Mouse (Mus musculus) forebrain, postnatal 0 days (tissue): ENCODE data around the gene Supt5. TPM values are rescaled to one million over a fixed set of nuclear protein-coding genes. Genes with fewer than 3 reads are reported as not detected.

Experiments used
- ATAC-seq: fragments of 200-750 bp; cut with Nextera tagmentation; 2 replicates; pipeline ENCODE4 v1.8.0; 2017; ENCODE audit warnings: mild to moderate bottlenecking, moderate library complexity
- DNase-seq: peaks from one replicate; pipeline ENCODE4 v3.0.0-alpha.2; 2015
- H3K27ac ChIP-seq: fragments of 300-500 bp; sonication (generic); 2 replicates; pipeline ENCODE4 v1.5.1; 2014; ENCODE audit warnings: low read depth, mild to moderate bottlenecking, antibody characterized with exemption, low read length, moderate library complexity, mixed read lengths
- H3K27me3 ChIP-seq: fragments of 300-500 bp; sonication (generic); 2 replicates; pipeline ENCODE4 v1.6.1; 2014; ENCODE audit warnings: mild to moderate bottlenecking, low read length, mixed read lengths; ENCODE audit not compliant: insufficient read depth
- H3K36me3 ChIP-seq: fragments of 300-500 bp; sonication (generic); 2 replicates; pipeline ENCODE4 v1.6.1; 2014; ENCODE audit warnings: mild to moderate bottlenecking, moderate library complexity; ENCODE audit not compliant: insufficient read depth
- H3K4me1 ChIP-seq: fragments of 300-500 bp; sonication (generic); 2 replicates; pipeline ENCODE4 v1.6.1; 2014; ENCODE audit warnings: antibody characterized with exemption; ENCODE audit not compliant: insufficient read depth
- H3K4me2 ChIP-seq: fragments of 300-500 bp; sonication (generic); 2 replicates; pipeline ENCODE4 v1.6.1; 2014; ENCODE audit warnings: low read depth, mild to moderate bottlenecking, moderate library complexity
- H3K4me3 ChIP-seq: fragments of 300-500 bp; sonication (generic); 2 replicates; pipeline ENCODE4 v1.5.1; 2014; ENCODE audit warnings: low read depth, low read length, mixed read lengths
- H3K9ac ChIP-seq: fragments of 300-500 bp; sonication (generic); 2 replicates; pipeline ENCODE4 v1.6.1; 2014; ENCODE audit warnings: mild to moderate bottlenecking
- H3K9me3 ChIP-seq: fragments of 300-500 bp; sonication (generic); 2 replicates; pipeline ENCODE4 v1.6.1; 2016; ENCODE audit warnings: low read length
- CTCF ChIP-seq: sonication (generic); IDR thresholded peaks from 2 replicates; pipeline ENCODE4 v1.5.1; 2016; ENCODE audit warnings: antibody characterized with exemption, control low read depth, low read depth
- WGBS: fragments of 180-500 bp; shearing (Covaris S2); extraction: QIAGEN DNeasy Blood & Tissue Kit; methylation state at CpG from one replicate; pipeline ENCODE4 v1.1.7; 2014; 5-methylcytosine and 5-hydroxymethylcytosine counted together
- polyA plus RNA-seq: library from polyadenylated mRNA; unstranded; fragments of >200 nt; fragmentation: Nextera tagmentation; extraction: Ambion mirVana; gene quantifications from 2 replicates; pipeline ENCODE4 v1.2.1, GENCODE M21; 2015
- total RNA-seq: library from RNA; depleted of rRNA; stranded (reverse); fragments of >200 nt; gene quantifications from 2 replicates; pipeline ENCODE4 v1.2.3, GENCODE M21; 2014

The Supt5 gene
- total and polyA plus RNA-seq, 2 experiments from 2014 or later, result 83.3 to 111 TPM

- H3K9ac ChIP-seq, result peak within 1 kb of the TSS; percentile 99
- TF ChIP-seq CTCF, result no peak
- peak within 1 kb of the TSS; percentile 89 for H3K27ac ChIP-seq
- H3K4me2 ChIP-seq, result peak within 1 kb of the TSS; percentile 84
- DNase-seq (peak; percentile 99), ATAC-seq (peak; percentile 95)
- H3K4me1 ChIP-seq, result peaks cover 15% of the 10 kb centered on the region
- peaks cover 27% of the 10 kb centered on the region for H3K36me3 ChIP-seq
- peak within 1 kb of the TSS; percentile 78 for H3K4me3 ChIP-seq
- H3K9me3 ChIP-seq, result no peaks in the 10 kb centered on the region
- 1% methylated on average over 49 of the region's 50 CpGs for WGBS
- H3K27me3 ChIP-seq, result no peaks in the 10 kb centered on the region
Measured at GRCm38 (mm10) chr7:28350155-28350883, 11.8 kb upstream of the Supt5 start, which contains the start of gene Rps16. Gene Rps16, plus strand, starts transcription at chr7:28350652.

- ATAC-seq (no peak), DNase-seq (no peak)
- Histone ChIP-seq H3K36me3 (peaks cover 11% of the 10 kb centered on the region), H3K27ac (no peak overlapping the region), H3K27me3 (no peaks in the 10 kb centered on the region), H3K9ac (no peak overlapping the region), H3K4me1 (peaks cover 15% of the 10 kb centered on the region), H3K4me2 (no peak overlapping the region), H3K4me3 (no peak overlapping the region), H3K9me3 (no peaks in the 10 kb centered on the region)
- 81% methylated on average over 7 of the region's 7 CpGs for WGBS
- TF ChIP-seq CTCF, result peak; percentile 41; the same call in 1 of the 2 replicates
Measured at GRCm38 (mm10) chr7:28348601-28349000, 10.1 kb upstream of the Supt5 start.

GRCm38 (mm10) chr7:28347746-28348145 lies 9.2 kb upstream of the Supt5 start:
- Histone ChIP-seq H3K9ac (no peak overlapping the region), H3K36me3 (peaks cover 3% of the 10 kb centered on the region; the same call in 1 of the 2 replicates), H3K4me3 (no peak overlapping the region), H3K9me3 (no peaks in the 10 kb centered on the region), H3K4me1 (peaks cover 15% of the 10 kb centered on the region), H3K27me3 (no peaks in the 10 kb centered on the region), H3K4me2 (no peak overlapping the region), H3K27ac (no peak overlapping the region)
- no peak for DNase-seq
- no peak for TF ChIP-seq CTCF
- ATAC-seq, result no peak
- 79% methylated on average over 3 of the region's 3 CpGs for WGBS

DNA sequence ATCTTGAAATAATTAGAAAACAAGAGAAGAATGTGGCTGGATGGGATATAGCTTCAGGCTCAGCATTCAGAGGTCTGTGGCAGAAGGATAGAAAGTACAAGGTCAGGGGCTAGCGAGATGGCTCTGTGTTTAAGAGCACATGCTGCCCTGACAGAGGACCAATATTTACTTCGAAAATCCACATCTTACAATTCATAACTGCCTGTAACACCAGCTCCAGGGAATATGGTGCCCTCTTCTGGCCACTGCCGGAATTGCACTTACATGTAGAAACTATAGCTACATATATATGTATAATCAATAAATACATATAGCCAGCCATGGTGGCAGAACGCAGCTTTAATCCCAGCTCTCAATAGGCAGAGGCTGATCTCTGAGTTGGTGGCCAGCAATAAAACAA lies 6.1 kb upstream of the Supt5 start:
- H3K4me2 ChIP-seq, result no peak overlapping the region
- ATAC-seq (peak; percentile 66; the same call in 1 of the 2 replicates), DNase-seq (peak; percentile 83)
- TF ChIP-seq CTCF, result peak; percentile 89
- H3K9me3 ChIP-seq, result no peaks in the 10 kb centered on the region
- WGBS, result 4% methylated on average over 4 of the region's 4 CpGs
- H3K27ac ChIP-seq, result no peak overlapping the region
- no peaks in the 10 kb centered on the region for H3K27me3 ChIP-seq
- no peak overlapping the region for H3K4me3 ChIP-seq
- H3K4me1 ChIP-seq, result peaks cover 2% of the 10 kb centered on the region; the same call in 1 of the 2 replicates
- H3K36me3 ChIP-seq, result no peaks in the 10 kb centered on the region
- H3K9ac ChIP-seq, result no peak overlapping the region

GRCm38 (mm10) chr7:28341381-28341780 lies 2.8 kb upstream of the Supt5 start:
- Histone ChIP-seq H3K27ac (no peak overlapping the region), H3K9ac (no peak overlapping the region), H3K36me3 (no peaks in the 10 kb centered on the region), H3K27me3 (no peaks in the 10 kb centered on the region), H3K4me2 (no peak overlapping the region), H3K4me3 (no peak overlapping the region), H3K9me3 (no peaks in the 10 kb centered on the region), H3K4me1 (peaks cover 2% of the 10 kb centered on the region; the same call in 1 of the 2 replicates)
- 57% methylated on average over 7 of the region's 7 CpGs for WGBS
- ATAC-seq (no peak), DNase-seq (no peak)
- TF ChIP-seq CTCF, result no peak

GRCm38 (mm10) chr7:28339213-28339917 lies 819 bp upstream of the Supt5 start:
- Histone ChIP-seq H3K27me3 (no peaks in the 10 kb centered on the region), H3K27ac (peak overlapping the region; percentile 77), H3K4me1 (peaks cover 2% of the 10 kb centered on the region; the same call in 1 of the 2 replicates), H3K4me3 (peak overlapping the region; percentile 92), H3K9me3 (no peaks in the 10 kb centered on the region), H3K36me3 (no peaks in the 10 kb centered on the region), H3K9ac (peak overlapping the region; percentile 50), H3K4me2 (peak overlapping the region; percentile 62)
- no peak for ATAC-seq
- WGBS, result 79% methylated on average over 19 of the region's 19 CpGs
- TF ChIP-seq CTCF, result peak; percentile 33; the same call in 1 of the 2 replicates
- DNase-seq, result peak; percentile 12

DNA sequence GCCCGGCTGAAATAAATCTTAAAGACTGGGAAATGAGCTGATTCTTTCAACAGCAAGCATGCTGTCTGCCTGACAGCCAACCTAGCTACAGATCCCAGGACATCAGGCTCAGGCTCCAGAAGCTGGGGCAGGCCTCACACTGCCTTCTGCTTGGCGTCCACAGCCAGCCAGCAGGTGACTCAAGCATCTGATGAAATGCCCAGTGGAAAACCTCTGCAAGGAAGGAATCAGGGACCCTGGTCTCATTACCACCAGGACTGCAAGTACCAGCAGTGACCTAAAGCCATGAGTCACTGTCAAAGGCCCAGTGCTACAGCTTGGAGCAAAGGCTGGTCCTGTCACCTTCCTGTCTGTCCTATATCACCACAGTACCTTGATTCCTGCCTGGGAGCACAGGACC lies 3.1 kb downstream of the Supt5 start:
- H3K36me3 ChIP-seq, result peaks cover 11% of the 10 kb centered on the region
- no peak for ATAC-seq
- no peaks in the 10 kb centered on the region for H3K27me3 ChIP-seq
- no peak overlapping the region for H3K4me2 ChIP-seq
- H3K9ac ChIP-seq, result no peak overlapping the region
- no peak for TF ChIP-seq CTCF
- no peak overlapping the region for H3K4me3 ChIP-seq
- H3K4me1 ChIP-seq, result peaks cover 2% of the 10 kb centered on the region; the same call in 1 of the 2 replicates
- no peak for DNase-seq
- 93% methylated on average over 2 of the region's 2 CpGs for WGBS
- H3K9me3 ChIP-seq, result no peaks in the 10 kb centered on the region
- H3K27ac ChIP-seq, result no peak overlapping the region
